Mouse (Mus musculus) midbrain, embryonic 13.5 days (tissue): ENCODE measurements around the gene Tgfb3. TPM values are rescaled to one million over a fixed set of nuclear protein-coding genes. Genes with fewer than 3 reads are reported as not detected.

ENCODE experiments used
- polyA plus RNA-seq: library from polyadenylated mRNA; unstranded; fragments of >200 nt; fragmentation: Nextera tagmentation; extraction: Ambion mirVana; gene quantifications from 2 replicates; pipeline ENCODE4 v1.2.1, GENCODE M21; 2015

The Tgfb3 gene
- polyA plus RNA-seq, 1 experiment from 2014 or later = 3.4 TPM

Other genes with a start within 250 kb of the Tgfb3 start
- gene Ift43, start 3.5 kb upstream of the Tgfb3 start, polyA plus RNA-seq = 74.9 and 80.2 TPM in 2 replicates
- 26.7 and 27.2 TPM in 2 replicates for gene Gpatch2l, start 162.8 kb upstream of the Tgfb3 start, polyA plus RNA-seq